In genomic region chr3:144581842-144582241, GRCm38 (mm10) we compare ENCODE assay signal across 1 mouse cellular context.
TF ChIP-seq lines count a peak whose summit lies in the region.

No protein-coding gene starts in this region.

TF ChIP-seq in MEL, 35 proteins besides CTCF, POLR2A, EP300 and RAD21:
- TF ChIP-seq SMC3 (IDR thresholded peaks at IDR 0.05; ENCODE audit: low read depth, low read length) (no peak), GABPA (IDR thresholded peaks at IDR 0.05; ENCODE audit: low read depth, low read length) (no peak), POLR2AphosphoS5 (IDR thresholded peaks at IDR 0.05; ENCODE audit: borderline replicate concordance, low read depth, low read length) (no peak), MAFK (IDR thresholded peaks at IDR 0.05; ENCODE audit: borderline replicate concordance, low read depth, low read length) (no peak), E2F4 (IDR thresholded peaks at IDR 0.05; ENCODE audit: borderline replicate concordance, low read depth, low read length) (no peak), MXI1 (IDR thresholded peaks at IDR 0.05; ENCODE audit: low read depth, low read length) (no peak), MYB (IDR thresholded peaks at IDR 0.05; ENCODE audit: low read depth, low read length) (no peak), JUND (IDR thresholded peaks at IDR 0.05; ENCODE audit: low read depth, low read length) (no peak), UBTF (IDR thresholded peaks at IDR 0.05; ENCODE audit: borderline replicate concordance, insufficient read depth, low read depth, low read length) (no peak), ELF1 (IDR thresholded peaks at IDR 0.05; ENCODE audit: low read depth, low read length) (no peak), ZC3H11A (IDR thresholded peaks at IDR 0.05; ENCODE audit: low read depth, low read length) (no peak), USF1 (IDR thresholded peaks at IDR 0.05; ENCODE audit: low read depth, low read length) (no peak), NELFE (IDR thresholded peaks at IDR 0.05; ENCODE audit: low read depth, low read length) (no peak), RCOR1 (IDR thresholded peaks at IDR 0.05; ENCODE audit: low read depth, low read length) (peak; percentile 65; the same call in 1 of the 2 replicates), KAT2A (conservative IDR thresholded peaks at IDR 0.05; ENCODE audit: low read depth, low read length) (no peak), SIN3A (IDR thresholded peaks at IDR 0.05; ENCODE audit: low read length) (0 out of 2 replicates have a peak, but pooled peaks have one; percentile 29), POLR2AphosphoS2 (IDR thresholded peaks at IDR 0.05; ENCODE audit: low read length) (no peak), MAX (IDR thresholded peaks at IDR 0.05; ENCODE audit: low read length) (no peak), TCF12 (IDR thresholded peaks at IDR 0.05; ENCODE audit: low read depth, low read length) (no peak), TBP (IDR thresholded peaks at IDR 0.05; ENCODE audit: low read depth, low read length) (no peak), CHD2 (IDR thresholded peaks at IDR 0.05; ENCODE audit: low read length) (no peak), HCFC1 (IDR thresholded peaks at IDR 0.05; ENCODE audit: low read depth, low read length) (no peak), USF2 (IDR thresholded peaks at IDR 0.05; ENCODE audit: borderline replicate concordance in 1 of 2, insufficient read depth in 1 of 2, low read depth in 1 of 2, low read length in 2 of 2) (no peak), ZNF384 (IDR thresholded peaks at IDR 0.05; ENCODE audit: low read depth, low read length) (no peak), GATA1 (IDR thresholded peaks at IDR 0.05; ENCODE audit: low read depth, low read length) (peak; percentile 53; the same call in 1 of the 2 replicates), ETS1 (IDR thresholded peaks at IDR 0.05; ENCODE audit: low read depth, low read length) (peak; percentile 37; the same call in 1 of the 2 replicates), CHD1 (IDR thresholded peaks at IDR 0.05; ENCODE audit: low read depth, low read length) (no peak), NRF1 (IDR thresholded peaks at IDR 0.05; ENCODE audit: insufficient read depth, low read depth, low read length, poor library complexity, severe bottlenecking) (no peak)
